Mouse (Mus musculus) cortical plate, adult 2 months (tissue): ENCODE results near the gene Mef2d. TPM values are rescaled to one million over a fixed set of nuclear protein-coding genes. Genes with fewer than 3 reads are reported as not detected.

Experiments used
- H3K27ac ChIP-seq: fragments of 200-500 bp; 2 replicates; pipeline ENCODE4 v1.5.1; 2012; ENCODE audit warnings: low read length, control low read depth, inconsistent platforms; ENCODE audit not compliant: insufficient read depth
- H3K4me1 ChIP-seq: fragments of 200-500 bp; 2 replicates; pipeline ENCODE4 v1.6.1; 2011; ENCODE audit warnings: low read length; ENCODE audit not compliant: control insufficient read depth, insufficient read depth
- H3K4me3 ChIP-seq: fragments of 200-500 bp; 2 replicates; pipeline ENCODE4 v1.5.1; 2011; ENCODE audit warnings: mild to moderate bottlenecking, low read length, control low read depth; ENCODE audit not compliant: insufficient read depth
- CTCF ChIP-seq: fragments of 200-500 bp; IDR thresholded peaks from 2 replicates; pipeline ENCODE4 v1.5.1; 2011; ENCODE audit warnings: mild to moderate bottlenecking, control low read depth, low read length; ENCODE audit not compliant: insufficient read depth; ENCODE audit errors: extremely low read depth
- POLR2A ChIP-seq: fragments of 200-500 bp; IDR thresholded peaks from 2 replicates; pipeline ENCODE4 v1.6.1; 2011; ENCODE audit warnings: mild to moderate bottlenecking, low read length, control low read depth; ENCODE audit not compliant: insufficient read depth; ENCODE audit errors: extremely low read depth
- polyA plus RNA-seq: library from polyadenylated mRNA; depleted of rRNA; stranded (reverse); fragments of >200 nt; gene quantifications from 2 replicates; pipeline ENCODE4 v1.2.3, GENCODE M21; 2012

Mef2d gene
- polyA plus RNA-seq, 1 experiment: 131 TPM

DNA sequence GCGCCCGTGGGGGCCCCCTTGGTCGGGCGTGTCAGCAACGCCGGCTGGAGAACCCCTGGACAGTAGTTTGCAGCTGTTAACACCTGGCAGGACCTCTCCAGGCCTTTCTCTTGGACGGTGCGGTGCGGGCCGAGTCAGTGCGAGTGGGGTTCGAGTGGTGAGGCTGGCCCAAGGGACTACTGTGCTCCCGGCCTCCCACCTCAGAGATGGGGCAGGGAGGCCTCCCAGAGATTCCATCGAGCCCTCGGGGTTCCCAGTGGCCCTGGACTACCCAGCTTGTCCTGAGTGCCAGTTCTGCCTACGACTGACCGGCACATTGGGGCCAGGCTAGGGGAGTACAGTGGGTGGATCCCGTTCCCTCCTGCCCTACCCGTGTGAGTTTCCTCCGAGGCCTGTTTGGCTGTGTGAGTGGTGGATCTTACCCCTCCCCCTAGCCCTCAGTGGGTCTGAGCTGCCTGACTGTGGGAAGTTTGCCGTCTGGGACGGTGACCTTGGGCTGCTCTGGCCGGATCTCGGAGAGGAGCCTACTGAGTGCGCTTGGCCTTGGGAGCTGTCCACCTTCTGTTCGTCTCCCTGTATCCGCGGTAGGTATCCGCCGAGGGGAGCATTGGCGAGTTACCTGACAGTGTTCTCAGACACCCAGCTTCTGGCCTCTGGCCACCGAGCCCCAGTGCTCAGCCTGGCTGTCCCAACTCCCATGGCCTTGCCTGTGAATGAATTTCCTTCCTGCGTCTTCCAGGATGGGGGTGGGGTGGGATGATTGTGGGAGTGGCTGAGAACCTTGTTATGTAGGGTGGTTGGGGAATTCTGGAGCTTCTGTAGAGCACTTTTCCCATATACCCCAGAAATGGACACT is 972 bp downstream of the Mef2d start:
- Histone ChIP-seq H3K27ac (peak overlapping the region; percentile 96), H3K4me1 (peaks cover 30% of the 10 kb centered on the region), H3K4me3 (peak overlapping the region; percentile 83)
- TF ChIP-seq CTCF (no peak), POLR2A (peak; percentile 64)

DNA sequence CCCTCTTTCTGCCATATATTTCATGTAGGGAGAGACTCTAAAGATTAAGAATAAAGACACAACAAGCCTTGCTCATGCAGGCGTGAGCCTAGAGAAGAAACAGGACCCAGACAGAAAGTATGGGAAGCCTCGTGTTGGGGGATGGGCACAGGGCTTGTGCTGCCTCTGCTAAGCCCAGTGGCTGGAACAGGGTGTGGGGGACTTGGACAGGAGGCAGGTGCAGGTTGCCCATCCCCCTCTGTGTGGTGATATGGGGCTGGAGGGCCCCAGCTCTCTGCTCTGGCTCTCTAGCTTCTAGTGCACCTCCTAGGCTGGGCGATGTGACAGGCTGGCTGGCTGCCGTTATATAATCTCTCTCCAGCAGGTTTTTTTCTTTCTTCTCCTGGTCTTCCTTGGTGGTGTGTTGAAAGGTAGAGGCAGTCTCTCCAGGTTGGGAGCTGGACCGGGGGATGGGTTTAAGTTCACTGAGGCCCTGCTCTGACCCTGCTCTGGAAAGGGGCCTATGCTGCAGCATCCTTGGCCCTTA is 1.9 kb downstream of the Mef2d start:
- Histone ChIP-seq H3K27ac (peak overlapping the region; percentile 96), H3K4me3 (peak overlapping the region; percentile 83), H3K4me1 (peaks cover 36% of the 10 kb centered on the region)
- no peak for TF ChIP-seq CTCF
- TF ChIP-seq POLR2A: peak; percentile 45; the same call in 1 of the 2 replicates

DNA sequence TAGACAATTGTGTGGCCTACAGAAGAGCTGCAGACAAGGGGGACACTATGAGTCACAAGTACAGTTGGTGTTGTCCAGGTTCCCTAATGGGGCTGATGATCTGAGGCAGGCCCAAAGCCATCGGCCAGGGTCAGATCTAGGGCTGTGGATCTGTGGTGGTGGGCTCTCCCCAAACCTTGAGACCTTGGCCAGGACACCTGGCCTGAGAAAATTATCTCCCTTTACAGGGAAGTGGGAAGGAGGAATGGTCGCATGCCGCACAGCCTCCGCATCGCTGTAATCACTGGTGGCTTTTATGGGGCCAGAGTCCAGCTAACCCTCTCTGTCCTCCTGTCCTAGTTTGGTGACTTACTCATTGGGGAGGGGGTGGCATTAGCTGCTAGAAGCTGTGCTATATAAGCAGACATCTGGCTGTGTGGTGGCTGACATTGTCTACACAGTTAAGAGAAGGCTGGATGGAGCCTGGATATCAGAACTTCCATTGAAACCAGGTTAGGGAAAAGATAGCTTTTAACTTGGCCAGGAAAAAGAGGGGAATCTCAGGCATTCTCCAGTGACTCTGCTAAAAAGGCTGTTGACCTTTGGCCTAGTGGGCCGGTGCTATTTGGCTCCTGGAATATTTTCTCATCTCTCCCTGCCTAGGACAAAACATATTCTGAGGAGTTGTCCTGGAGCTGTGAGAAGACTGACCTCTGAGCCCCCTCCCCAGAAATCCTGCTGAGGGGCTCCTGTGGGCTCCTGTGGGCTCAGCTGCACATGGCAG is 2.7 kb downstream of the Mef2d start:
- Histone ChIP-seq H3K27ac (peak overlapping the region; percentile 96), H3K4me1 (peaks cover 40% of the 10 kb centered on the region), H3K4me3 (peak overlapping the region; percentile 83)
- TF ChIP-seq CTCF (no peak), POLR2A (no peak)

DNA sequence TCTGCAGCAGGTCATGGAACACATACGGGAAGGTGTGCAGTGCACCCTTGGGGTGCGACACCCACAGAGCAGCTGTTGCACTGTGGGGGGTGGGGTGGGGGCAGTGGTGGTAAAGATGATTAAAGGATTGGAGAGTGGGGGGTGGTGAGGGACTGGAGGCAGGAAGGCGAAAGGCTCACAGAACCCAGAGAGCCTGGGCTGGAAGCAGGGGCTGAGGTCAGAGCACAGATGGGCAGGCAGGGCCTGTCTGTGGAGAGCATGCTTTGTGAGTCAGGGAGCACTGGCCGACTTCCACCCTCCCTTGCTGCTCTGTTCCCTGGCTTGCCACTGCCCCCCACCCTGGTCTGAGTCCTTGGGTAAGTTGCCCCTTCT is 3.2 kb downstream of the Mef2d start:
- TF ChIP-seq CTCF (no peak), POLR2A (no peak)
- Histone ChIP-seq H3K4me1 (peaks cover 38% of the 10 kb centered on the region), H3K27ac (peak overlapping the region; percentile 96), H3K4me3 (peak overlapping the region; percentile 83)

DNA sequence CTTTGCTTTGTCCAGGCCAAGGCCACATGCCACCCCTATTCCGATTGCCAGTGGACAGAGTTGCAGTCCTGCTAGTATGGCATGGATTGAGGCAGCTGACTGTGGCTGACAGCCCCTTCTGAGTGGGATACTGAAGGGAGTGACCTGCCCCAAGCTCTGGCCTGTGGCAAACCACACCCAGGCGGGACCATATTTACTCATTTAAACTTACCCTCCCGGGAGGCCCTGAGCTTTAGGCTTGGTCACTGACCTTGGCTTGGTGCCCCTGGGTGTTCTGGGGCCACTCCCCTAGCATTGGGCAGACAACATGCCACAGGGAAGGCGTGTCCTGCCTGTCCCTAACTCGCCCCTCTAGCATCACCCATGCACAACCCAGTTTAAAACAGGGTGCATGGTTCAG is 3.8 kb downstream of the Mef2d start:
- Histone ChIP-seq H3K4me3 (peak overlapping the region; percentile 83; the same call in 1 of the 2 replicates), H3K27ac (peak overlapping the region; percentile 45), H3K4me1 (peaks cover 40% of the 10 kb centered on the region)
- TF ChIP-seq POLR2A (no peak), CTCF (no peak)

DNA sequence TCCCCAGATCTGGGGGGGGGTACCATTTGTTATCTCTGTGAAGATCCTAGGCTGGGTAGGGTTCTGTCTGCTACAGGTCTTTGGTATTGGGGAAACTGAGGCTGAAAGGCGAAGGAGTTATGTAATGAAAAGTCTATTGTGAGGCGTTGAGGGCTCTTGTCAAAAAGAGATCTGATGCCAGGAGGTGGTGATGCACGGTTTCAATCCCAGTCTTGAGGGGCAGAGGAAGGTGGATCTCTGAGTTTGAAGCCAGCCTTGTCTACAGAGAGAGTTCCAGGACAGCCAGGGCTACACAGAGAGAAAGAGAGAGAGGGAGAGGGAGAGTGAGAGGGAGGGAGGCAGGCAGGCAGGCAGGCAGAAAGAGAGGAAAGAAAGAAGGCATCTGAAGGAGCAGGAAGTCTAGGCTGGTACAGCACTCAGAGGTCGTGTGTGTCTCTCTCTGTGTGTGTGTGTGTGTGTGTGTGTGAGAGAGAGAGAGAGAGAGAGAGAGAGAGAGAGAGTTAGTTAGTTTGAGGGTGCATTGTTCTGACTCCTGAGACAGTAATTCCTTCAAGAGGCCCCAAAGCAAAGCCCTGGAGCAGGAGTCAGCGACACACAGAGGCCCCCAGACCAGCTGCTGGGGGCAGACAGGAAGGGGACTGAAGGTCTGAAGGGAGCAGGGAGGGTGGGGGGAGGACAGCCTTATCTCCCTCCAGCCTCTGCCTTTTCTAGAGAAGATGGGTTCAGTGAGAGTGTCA is 4.4 kb downstream of the Mef2d start:
- Histone ChIP-seq H3K4me3 (no peak overlapping the region), H3K4me1 (peaks cover 41% of the 10 kb centered on the region), H3K27ac (peak overlapping the region; percentile 26; the same call in 1 of the 2 replicates)
- TF ChIP-seq POLR2A (no peak), CTCF (no peak)

DNA sequence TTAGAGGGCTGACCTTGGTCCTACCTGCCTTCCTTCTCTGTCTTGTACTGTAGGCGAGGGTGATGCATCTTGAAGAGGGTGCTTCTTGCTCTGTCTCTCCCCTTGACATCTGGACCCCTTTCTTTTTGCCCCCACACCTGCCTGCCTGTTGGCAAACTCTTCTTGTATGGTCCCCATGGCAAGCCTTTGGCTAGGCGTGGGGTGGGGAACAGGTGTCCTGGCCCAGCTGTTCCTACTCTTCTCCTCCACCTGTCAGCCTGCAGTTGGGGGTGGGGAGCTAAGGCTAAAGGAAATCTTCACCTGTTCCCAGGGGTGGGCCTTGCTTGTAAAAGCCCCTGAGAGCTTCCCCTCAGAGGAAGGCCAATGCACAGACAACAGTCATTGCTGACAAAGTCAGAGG is 5.3 kb downstream of the Mef2d start:
- TF ChIP-seq CTCF: no peak
- TF ChIP-seq POLR2A: no peak
- H3K4me1 ChIP-seq: peaks cover 44% of the 10 kb centered on the region
- H3K27ac ChIP-seq: no peak overlapping the region
- H3K4me3 ChIP-seq: no peak overlapping the region

DNA sequence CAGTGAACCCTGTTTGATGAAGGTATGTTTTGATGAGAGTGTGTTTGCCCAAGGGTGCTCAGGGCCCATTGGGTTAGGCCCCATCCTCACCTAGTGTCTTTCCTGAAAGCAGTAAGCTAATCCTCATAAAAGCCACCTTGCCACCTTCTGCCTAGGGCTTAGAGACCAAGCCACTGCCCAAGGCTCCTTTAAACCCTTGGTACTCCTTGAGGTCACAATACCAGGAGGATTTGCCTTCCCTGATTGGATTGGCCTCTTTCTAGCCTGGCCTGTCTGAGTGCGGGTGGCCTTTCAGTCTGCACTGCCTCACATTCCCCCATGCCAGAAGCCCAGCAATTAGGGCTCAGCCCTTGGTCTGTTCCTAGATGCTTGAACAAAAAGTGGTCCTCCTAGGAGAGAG is 5.7 kb downstream of the Mef2d start:
- H3K4me1 ChIP-seq: peaks cover 46% of the 10 kb centered on the region
- H3K4me3 ChIP-seq: no peak overlapping the region
- H3K27ac ChIP-seq: no peak overlapping the region
- no peak for TF ChIP-seq CTCF
- TF ChIP-seq POLR2A: no peak

DNA sequence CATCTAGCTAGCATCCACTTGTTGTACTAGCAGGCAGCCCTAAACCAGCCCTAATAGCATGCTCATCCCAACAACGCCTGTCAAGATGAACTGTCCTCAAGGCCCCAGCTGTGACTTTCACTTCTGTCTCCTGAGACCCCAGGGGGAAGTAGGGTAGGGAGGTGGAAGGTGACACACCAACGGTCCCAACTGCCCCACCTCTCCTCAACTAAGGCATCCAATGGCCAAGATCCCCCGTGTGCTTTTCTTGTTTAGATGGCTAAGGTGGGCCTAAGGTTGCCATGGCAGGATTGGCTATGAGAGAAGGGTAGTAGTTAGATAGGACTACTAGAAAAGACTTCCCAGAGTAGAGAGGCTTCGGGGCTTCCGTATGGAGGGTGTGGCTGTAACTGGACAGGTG is 6.2 kb downstream of the Mef2d start:
- TF ChIP-seq POLR2A (no peak), CTCF (no peak)
- Histone ChIP-seq H3K27ac (peak overlapping the region; percentile 77; the same call in 1 of the 2 replicates), H3K4me1 (peaks cover 48% of the 10 kb centered on the region), H3K4me3 (no peak overlapping the region)
